Mouse (Mus musculus): ENCODE data around the gene Hist1h2ag. TPM values are rescaled to one million over a fixed set of nuclear protein-coding genes. Genes with fewer than 3 reads are reported as not detected.

Gene Hist1h2ag
- polyA plus RNA-seq, 1 experiment from 2014 or later: 52.7 TPM

- no peak overlapping the region for H3K27ac ChIP-seq
These were observed 43.6 kb downstream of the Hist1h2ag start for GRCm38 (mm10) chr13:21999147-21999546.

GRCm38 (mm10) chr13:21998412-21998811 lies 44.3 kb downstream of the Hist1h2ag start:
- Histone ChIP-seq H3K36me3 (no peaks in the 10 kb centered on the region), H3K4me1 (peaks cover 10% of the 10 kb centered on the region), H3K9ac (no peak overlapping the region), H3K4me2 (replicated peaks) (no peak overlapping the region), H3K27ac (no peak overlapping the region), H3K4me3 (no peak overlapping the region), H3K27me3 (peaks cover 88% of the 10 kb centered on the region), H3K9me3 (replicated peaks) (no peaks in the 10 kb centered on the region)
- WGBS: 32% methylated on average over 3 of the region's 3 CpGs
- no peak for ATAC-seq (ENCODE audit: low FRiP score)

More at GRCm38 (mm10) chr13:21999147-21999546, 43.6 kb downstream of the Hist1h2ag start:
- Histone ChIP-seq H3K4me3 (no peak overlapping the region), H3K36me3 (no peaks in the 10 kb centered on the region), H3K27me3 (peaks cover 91% of the 10 kb centered on the region), H3K4me2 (replicated peaks) (no peak overlapping the region), H3K4me1 (peaks cover 10% of the 10 kb centered on the region), H3K9ac (no peak overlapping the region), H3K9me3 (replicated peaks) (no peaks in the 10 kb centered on the region)
- 33% methylated on average over 4 of the region's 4 CpGs for WGBS
- ATAC-seq (ENCODE audit: low FRiP score): no peak

- no peaks in the 10 kb centered on the region for H3K9me3 ChIP-seq (replicated peaks)
- WGBS: 6% methylated on average over 4 of the region's 4 CpGs
- H3K27ac ChIP-seq: no peak overlapping the region
- H3K9ac ChIP-seq: no peak overlapping the region
- H3K4me2 ChIP-seq (replicated peaks): no peak overlapping the region
- no peak overlapping the region for H3K4me3 ChIP-seq
- H3K36me3 ChIP-seq: no peaks in the 10 kb centered on the region
- no peak for ATAC-seq (ENCODE audit: low FRiP score)
- H3K4me1 ChIP-seq: peaks cover 10% of the 10 kb centered on the region
- H3K27me3 ChIP-seq: peaks cover 86% of the 10 kb centered on the region
These were observed 44.9 kb downstream of the Hist1h2ag start for GRCm38 (mm10) chr13:21997821-21998220.

GRCm38 (mm10) chr13:21997201-21997820 lies 45.4 kb downstream of the Hist1h2ag start:
- Histone ChIP-seq H3K4me3 (peak overlapping the region; percentile 11; the same call in 1 of the 2 replicates), H3K4me2 (replicated peaks) (peak overlapping the region; percentile 35), H3K4me1 (peaks cover 10% of the 10 kb centered on the region), H3K27ac (no peak overlapping the region), H3K9ac (no peak overlapping the region), H3K27me3 (peaks cover 83% of the 10 kb centered on the region), H3K36me3 (no peaks in the 10 kb centered on the region), H3K9me3 (replicated peaks) (no peaks in the 10 kb centered on the region)
- 1% methylated on average over 21 of the region's 21 CpGs for WGBS
- ATAC-seq (ENCODE audit: low FRiP score): no peak

GRCm38 (mm10) chr13:21996840-21997185 lies 45.9 kb downstream of the Hist1h2ag start:
- WGBS: under 1% methylated on average over 13 of the region's 13 CpGs
- Histone ChIP-seq H3K4me1 (peaks cover 10% of the 10 kb centered on the region), H3K9ac (no peak overlapping the region), H3K27ac (no peak overlapping the region), H3K9me3 (replicated peaks) (no peaks in the 10 kb centered on the region), H3K4me2 (replicated peaks) (peak overlapping the region; percentile 35), H3K36me3 (no peaks in the 10 kb centered on the region), H3K27me3 (peaks cover 78% of the 10 kb centered on the region), H3K4me3 (peak overlapping the region; percentile 11; the same call in 1 of the 2 replicates)
- ATAC-seq (ENCODE audit: low FRiP score): no peak

- Histone ChIP-seq H3K27me3 (peaks cover 75% of the 10 kb centered on the region), H3K4me3 (peak overlapping the region; percentile 28; the same call in 1 of the 2 replicates), H3K27ac (no peak overlapping the region), H3K36me3 (no peaks in the 10 kb centered on the region), H3K4me2 (replicated peaks) (peak overlapping the region; percentile 45), H3K9me3 (replicated peaks) (no peaks in the 10 kb centered on the region), H3K9ac (no peak overlapping the region), H3K4me1 (peaks cover 10% of the 10 kb centered on the region)
- ATAC-seq (ENCODE audit: low FRiP score): no peak
- WGBS: 4% methylated on average over 12 of the region's 12 CpGs
These were observed 46.5 kb downstream of the Hist1h2ag start for GRCm38 (mm10) chr13:21996101-21996839.

- WGBS: under 1% methylated on average over 21 of the region's 21 CpGs
- Histone ChIP-seq H3K4me1 (peaks cover 10% of the 10 kb centered on the region), H3K36me3 (no peaks in the 10 kb centered on the region), H3K27ac (no peak overlapping the region), H3K9ac (no peak overlapping the region), H3K27me3 (peaks cover 73% of the 10 kb centered on the region), H3K4me3 (peak overlapping the region; percentile 28), H3K9me3 (replicated peaks) (no peaks in the 10 kb centered on the region), H3K4me2 (replicated peaks) (peak overlapping the region; percentile 45)
- no peak for ATAC-seq (ENCODE audit: low FRiP score)
These were observed 47.3 kb downstream of the Hist1h2ag start for GRCm38 (mm10) chr13:21995331-21995914.

GRCm38 (mm10) chr13:21994896-21995295 lies 47.8 kb downstream of the Hist1h2ag start:
- WGBS: 4% methylated on average over 8 of the region's 8 CpGs
- H3K9ac ChIP-seq: no peak overlapping the region

GRCm38 (mm10) chr13:21993957-21994738 lies 48.6 kb downstream of the Hist1h2ag start:
- Histone ChIP-seq H3K27me3 (peaks cover 60% of the 10 kb centered on the region), H3K9me3 (replicated peaks) (no peaks in the 10 kb centered on the region), H3K9ac (no peak overlapping the region), H3K4me1 (peaks cover 10% of the 10 kb centered on the region), H3K36me3 (no peaks in the 10 kb centered on the region), H3K4me3 (no peak overlapping the region), H3K4me2 (replicated peaks) (no peak overlapping the region), H3K27ac (no peak overlapping the region)
- ATAC-seq (ENCODE audit: low FRiP score): no peak
- WGBS: 1% methylated on average over 22 of the region's 22 CpGs

More at GRCm38 (mm10) chr13:21994896-21995295, 47.8 kb downstream of the Hist1h2ag start:
- Histone ChIP-seq H3K9me3 (replicated peaks) (no peaks in the 10 kb centered on the region), H3K4me3 (peak overlapping the region; percentile 28), H3K27ac (no peak overlapping the region), H3K4me1 (peaks cover 10% of the 10 kb centered on the region), H3K36me3 (no peaks in the 10 kb centered on the region), H3K4me2 (replicated peaks) (peak overlapping the region; percentile 45), H3K27me3 (peaks cover 68% of the 10 kb centered on the region)
- no peak for ATAC-seq (ENCODE audit: low FRiP score)

- peaks cover 10% of the 10 kb centered on the region for H3K4me1 ChIP-seq
- no peaks in the 10 kb centered on the region for H3K36me3 ChIP-seq
- ATAC-seq (ENCODE audit: low FRiP score): no peak
- no peak overlapping the region for H3K27ac ChIP-seq
- peaks cover 44% of the 10 kb centered on the region for H3K27me3 ChIP-seq
- H3K9me3 ChIP-seq (replicated peaks): no peaks in the 10 kb centered on the region
- no peak overlapping the region for H3K4me2 ChIP-seq (replicated peaks)
- H3K4me3 ChIP-seq: no peak overlapping the region
- H3K9ac ChIP-seq: no peak overlapping the region
- WGBS: 80% methylated on average over 5 of the region's 5 CpGs
These were observed 50.2 kb downstream of the Hist1h2ag start for GRCm38 (mm10) chr13:21992550-21992949.

Data from hindbrain, embryonic 12.5 days (tissue).